Mouse (Mus musculus) gastrocnemius, adult 2 months (tissue): ENCODE data around the gene Anxa11. TPM values are rescaled to one million over a fixed set of nuclear protein-coding genes. Genes with fewer than 3 reads are reported as not detected.
"Not testable (repeated sequence)": the region's sequence is repeated elsewhere in the genome, so short reads cannot be mapped to it uniquely, and the experiment has no call there.

Experiments used
- DNase-seq: peaks from one replicate; pipeline ENCODE4 v3.0.0; 2022
- H3K27ac ChIP-seq: fragments of 200-600 bp; 2 replicates; pipeline ENCODE4 v1.8.1; 2022; ENCODE audit warnings: mild to moderate bottlenecking
- H3K4me3 ChIP-seq: fragments of 200-600 bp; 2 replicates; pipeline ENCODE4 v1.8.1; 2022; ENCODE audit warnings: mild to moderate bottlenecking, moderate library complexity
- CTCF ChIP-seq: fragments of 200-600 bp; IDR thresholded peaks from 2 replicates; pipeline ENCODE4 v1.8.1; 2022; ENCODE audit warnings: antibody characterized with exemption, mild to moderate bottlenecking, moderate library complexity
- intact Hi-C: fragments of 180-260 bp; cut with DNase I; formaldehyde crosslinking; loops from one replicate; pipeline ENCODE4 v1.15.1; 2025
- total RNA-seq, 2 experiments: library from RNA; stranded (reverse); gene quantifications; 2 replicates each; pipeline ENCODE4 v1.2.3; 2021

Anxa11 gene
- total RNA-seq, 2 experiments from 2014 or later, result 97.4 to 99.1 TPM

- peak overlapping the region; percentile 94 for H3K27ac ChIP-seq
- intact Hi-C loops, result no loop called here
- no peak for DNase-seq
- no peak overlapping the region for H3K4me3 ChIP-seq
- TF ChIP-seq CTCF, result no peak
Observed at GRCm38 (mm10) chr14:25863721-25864120, 21.8 kb downstream of the Anxa11 start.

- no peak for TF ChIP-seq CTCF
- Histone ChIP-seq H3K27ac (peak overlapping the region; percentile 94), H3K4me3 (no peak overlapping the region)
- DNase-seq, result no peak
- intact Hi-C loops, result loop anchor here (1.0 kb wide), 1 partner anchor 202 kb away; no protein-coding TSS in a partner anchor
Observed at GRCm38 (mm10) chr14:25865251-25865650, 23.3 kb downstream of the Anxa11 start.

- H3K27ac ChIP-seq, result peak overlapping the region; percentile 94
- TF ChIP-seq CTCF, result no peak
- DNase-seq, result peak; percentile 64
- intact Hi-C loops, result no loop called here
- H3K4me3 ChIP-seq, result peak overlapping the region; percentile 52
Observed at GRCm38 (mm10) chr14:25866384-25866783, 24.4 kb downstream of the Anxa11 start.

- peak; percentile 87 for DNase-seq
- Histone ChIP-seq H3K27ac (peak overlapping the region; percentile 94), H3K4me3 (peak overlapping the region; percentile 52)
Observed at GRCm38 (mm10) chr14:25866832-25867231, 24.9 kb downstream of the Anxa11 start.

GRCm38 (mm10) chr14:25867834-25868233 is 25.9 kb downstream of the Anxa11 start:
- DNase-seq, result peak; percentile 61
- intact Hi-C loops, result no loop called here
- H3K27ac ChIP-seq, result peak overlapping the region; percentile 94
- no peak for TF ChIP-seq CTCF
- H3K4me3 ChIP-seq, result no peak overlapping the region

More at GRCm38 (mm10) chr14:25866832-25867231, 24.9 kb downstream of the Anxa11 start:
- TF ChIP-seq CTCF, result no peak
- intact Hi-C loops, result no loop called here

- no peak for TF ChIP-seq CTCF
- intact Hi-C loops, result no loop called here
- H3K27ac ChIP-seq, result peak overlapping the region; percentile 94
- H3K4me3 ChIP-seq, result peak overlapping the region; percentile 13; the same call in 1 of the 2 replicates
- DNase-seq, result no peak
Observed at GRCm38 (mm10) chr14:25868706-25869105, 26.8 kb downstream of the Anxa11 start.

- DNase-seq, result no peak
- Histone ChIP-seq H3K4me3 (no peak overlapping the region), H3K27ac (peak overlapping the region; percentile 94)
- TF ChIP-seq CTCF, result no peak
- intact Hi-C loops, result no loop called here
Observed at GRCm38 (mm10) chr14:25869135-25869878, 27.4 kb downstream of the Anxa11 start.

- Histone ChIP-seq H3K4me3 (no peak overlapping the region), H3K27ac (peak overlapping the region; percentile 60)
- peak; percentile 51 for DNase-seq
- no peak for TF ChIP-seq CTCF
- intact Hi-C loops, result no loop called here
Observed at GRCm38 (mm10) chr14:25872461-25873415, 30.8 kb downstream of the Anxa11 start.

GRCm38 (mm10) chr14:25876640-25877039 is 34.7 kb downstream of the Anxa11 start:
- H3K4me3 ChIP-seq, H3K27ac ChIP-seq, intact Hi-C loops, DNase-seq: not testable (repeated sequence)

- H3K27ac ChIP-seq, DNase-seq, intact Hi-C loops, H3K4me3 ChIP-seq: not testable (repeated sequence)
Observed at GRCm38 (mm10) chr14:25881769-25882168, 39.8 kb downstream of the Anxa11 start.

- intact Hi-C loops, DNase-seq, H3K27ac ChIP-seq, H3K4me3 ChIP-seq: not testable (repeated sequence)
Observed at GRCm38 (mm10) chr14:25885886-25886285, 43.9 kb downstream of the Anxa11 start.

- intact Hi-C loops, H3K4me3 ChIP-seq, DNase-seq, H3K27ac ChIP-seq: not testable (repeated sequence)
Observed at GRCm38 (mm10) chr14:25894566-25894965, 52.6 kb downstream of the Anxa11 start.

- H3K27ac ChIP-seq, intact Hi-C loops, H3K4me3 ChIP-seq, DNase-seq: not testable (repeated sequence)
Observed at GRCm38 (mm10) chr14:25895686-25896085, 53.7 kb downstream of the Anxa11 start.

- H3K27ac ChIP-seq, intact Hi-C loops, H3K4me3 ChIP-seq, DNase-seq: not testable (repeated sequence)
Observed at GRCm38 (mm10) chr14:25903000-25903399, 61.0 kb downstream of the Anxa11 start, which contains the start of gene Plac9a. Plac9a (minus strand) TSS chr14:25903100.

GRCm38 (mm10) chr14:25905243-25905642 is 63.3 kb downstream of the Anxa11 start:
- DNase-seq, H3K4me3 ChIP-seq, intact Hi-C loops, H3K27ac ChIP-seq: not testable (repeated sequence)

GRCm38 (mm10) chr14:25907272-25907671 is 65.3 kb downstream of the Anxa11 start:
- intact Hi-C loops, DNase-seq, H3K4me3 ChIP-seq, H3K27ac ChIP-seq: not testable (repeated sequence)

GRCm38 (mm10) chr14:25908976-25909375 is 67.0 kb downstream of the Anxa11 start:
- intact Hi-C loops, DNase-seq, H3K27ac ChIP-seq, H3K4me3 ChIP-seq: not testable (repeated sequence)
